22 mouse cellular contexts compared by ENCODE assay signal in genomic region chr1:64222475-64222874, GRCm38 (mm10).
DNase-seq lines count a peak whose midpoint lies in the region; ATAC-seq and TF ChIP-seq lines count a peak whose summit lies in the region.
"Had no signal": no experiment of that assay in that cellular context is flagged by ENCODE, and none has a peak within 500 bp of the region (broad histone marks: within the 10 kb centered on the region; RNA-seq: fewer than 3 reads in every experiment).

No protein-coding gene starts in this region.

- no peak overlapping the region for H3K9ac ChIP-seq in forebrain, postnatal 0 days
- no peak overlapping the region for H3K9ac ChIP-seq in forebrain, embryonic 13.5 days
- H3K9ac ChIP-seq in CH12.LX (ENCODE audit: insufficient read depth, low read depth) = no peak overlapping the region
- H3K9ac ChIP-seq in intestine, embryonic 15.5 days = no peak overlapping the region
- H3K9ac ChIP-seq: embryonic facial prominence, embryonic 12.5 days; lung, embryonic 14.5 days; neural tube, embryonic 12.5 days had no signal

- H3K4me1 ChIP-seq in forebrain, postnatal 0 days (ENCODE audit: insufficient read depth) = peaks cover 34% of the 10 kb centered on the region
- peaks cover 42% of the 10 kb centered on the region for H3K4me1 ChIP-seq in forebrain, embryonic 13.5 days
- H3K4me1 ChIP-seq in kidney, adult 2 months (ENCODE audit: control insufficient read depth, insufficient read depth, low read length) = peaks cover 5% of the 10 kb centered on the region; the same call in 1 of the 2 replicates
- peaks cover 12 to 42% of the 10 kb centered on the region in 2 experiments for H3K4me1 ChIP-seq in CH12.LX (ENCODE audit: control insufficient read depth in 1 of 2, insufficient read depth in 2 of 2)
- peaks cover 26% of the 10 kb centered on the region for H3K4me1 ChIP-seq in intestine, embryonic 15.5 days (replicated peaks)

- peak overlapping the region; percentile 41; the same call in 1 of the 2 replicates for H3K27ac ChIP-seq in forebrain, postnatal 0 days (ENCODE audit: low read depth, low read length)
- no peak overlapping the region for H3K27ac ChIP-seq in forebrain, embryonic 13.5 days
- H3K27ac ChIP-seq in kidney, adult 2 months (ENCODE audit: insufficient read depth, low read depth, low read length) = peak overlapping the region; percentile 63
- no peak overlapping the region for H3K27ac ChIP-seq in CH12.LX (ENCODE audit: insufficient read depth, low read depth)
- peak overlapping the region; percentile 44 for H3K27ac ChIP-seq in intestine, embryonic 15.5 days
- H3K27ac ChIP-seq: embryonic facial prominence, embryonic 12.5 days; macrophage; neural tube, embryonic 12.5 days had no signal

- WGBS in forebrain, postnatal 0 days = 45% methylated on average over 2 of the region's 2 CpGs
- 60% methylated on average over 2 of the region's 2 CpGs for WGBS in forebrain, embryonic 13.5 days
- 52% methylated on average over 2 of the region's 2 CpGs for WGBS in kidney, adult 2 months
- 24% methylated on average over 2 of the region's 2 CpGs for WGBS in intestine, embryonic 15.5 days

- ATAC-seq in forebrain, postnatal 0 days = no peak
- no peak for ATAC-seq in forebrain, embryonic 13.5 days
- peak; percentile 62 for ATAC-seq in intestine, embryonic 15.5 days

- H3K27me3 ChIP-seq in forebrain, postnatal 0 days (ENCODE audit: insufficient read depth, low read length) = no peaks in the 10 kb centered on the region
- no peaks in the 10 kb centered on the region for H3K27me3 ChIP-seq in forebrain, embryonic 13.5 days
- no peaks in the 10 kb centered on the region for H3K27me3 ChIP-seq in kidney, adult 2 months (replicated peaks; ENCODE audit: control insufficient read depth, insufficient read depth, low read length)
- H3K27me3 ChIP-seq in CH12.LX (replicated peaks) = no peaks in the 10 kb centered on the region
- H3K27me3 ChIP-seq in intestine, embryonic 15.5 days (replicated peaks) = no peaks in the 10 kb centered on the region
- H3K27me3 ChIP-seq: embryonic facial prominence, embryonic 12.5 days; neural tube, embryonic 12.5 days had no signal

- no peak for TF ChIP-seq POLR2A in kidney, adult 2 months (IDR thresholded peaks at IDR 0.05; ENCODE audit: low read depth, low read length)
- TF ChIP-seq POLR2A in CH12.LX (IDR thresholded peaks at IDR 0.05; ENCODE audit: low read depth, low read length) = no peak

- H3K79me2 ChIP-seq in CH12.LX (replicated peaks; ENCODE audit: control insufficient read depth, extremely low read depth, insufficient read depth, poor library complexity, severe bottlenecking) = no peaks in the 10 kb centered on the region

- no peak for DNase-seq in forebrain, postnatal 0 days
- peak; percentile 13 for DNase-seq in kidney, adult 2 months
- no peak for DNase-seq in kidney, postnatal 25 days
- DNase-seq in CH12.LX (ENCODE audit: extremely low read depth) = no peak
- no peak for DNase-seq in spleen, adult 18-20 months
- no peak for DNase-seq in urinary bladder, postnatal 36 days (ENCODE audit: low spot score in 2 of 2)
- DNase-seq: adrenal gland, postnatal 14 days; cerebellum, adult 8-10 months; gastrocnemius, postnatal 25 days; heart, postnatal 14 days; kidney, adult 11 months; layer of hippocampus, postnatal 36 days; liver; lung, embryonic 14.5 days; right cerebral cortex, postnatal 25 days; thymus, postnatal 4 days had no signal

- H3K4me2 ChIP-seq in forebrain, postnatal 0 days (ENCODE audit: low read depth) = no peak overlapping the region
- H3K4me2 ChIP-seq in forebrain, embryonic 13.5 days = no peak overlapping the region
- no peak overlapping the region for H3K4me2 ChIP-seq in CH12.LX (ENCODE audit: insufficient read depth, low read depth, poor library complexity, severe bottlenecking)
- no peak overlapping the region for H3K4me2 ChIP-seq in intestine, embryonic 15.5 days (replicated peaks)
- H3K4me2 ChIP-seq: embryonic facial prominence, embryonic 12.5 days; heart, embryonic 11.5 days; lung, embryonic 14.5 days; neural tube, embryonic 12.5 days had no signal

- dilution Hi-C loops in CH12.LX (cut with MboI; ENCODE audit: extremely low pct_ligation_motif_present, extremely low pct_unique_long_range_greater_than_20kb, low sequenced_read_pairs) = no loop called here

- H3K9me3 ChIP-seq in forebrain, postnatal 0 days (ENCODE audit: low read length) = no peaks in the 10 kb centered on the region
- H3K9me3 ChIP-seq in forebrain, embryonic 13.5 days (replicated peaks) = no peaks in the 10 kb centered on the region
- no peaks in the 10 kb centered on the region for H3K9me3 ChIP-seq in CH12.LX (replicated peaks; ENCODE audit: low read length)
- no peaks in the 10 kb centered on the region for H3K9me3 ChIP-seq in intestine, embryonic 15.5 days
- H3K9me3 ChIP-seq: embryonic facial prominence, embryonic 12.5 days; neural tube, embryonic 12.5 days had no signal

- no peak overlapping the region for H3K4me3 ChIP-seq in forebrain, postnatal 0 days (ENCODE audit: low read depth, low read length)
- H3K4me3 ChIP-seq in forebrain, embryonic 13.5 days = no peak overlapping the region
- H3K4me3 ChIP-seq in kidney, adult 2 months (ENCODE audit: insufficient read depth, low read depth, low read length) = no peak overlapping the region
- no peak overlapping the region for H3K4me3 ChIP-seq in CH12.LX (replicated peaks in 1 of 3; ENCODE audit: low read depth in 2 of 3, low read length in 2 of 3, poor library complexity in 1 of 3)
- H3K4me3 ChIP-seq in intestine, embryonic 15.5 days (replicated peaks) = no peak overlapping the region
- H3K4me3 ChIP-seq: embryonic facial prominence, embryonic 12.5 days; neural tube, embryonic 12.5 days had no signal

- in situ Hi-C loops in CH12.LX (cut with MboI; ENCODE audit: low pct_ligation_motif_present, low pct_unique_long_range_greater_than_20kb, low sequenced_read_pairs) = no loop called here

- no peaks in the 10 kb centered on the region for H3K36me3 ChIP-seq in forebrain, postnatal 0 days (ENCODE audit: insufficient read depth)
- no peaks in the 10 kb centered on the region for H3K36me3 ChIP-seq in forebrain, embryonic 13.5 days (ENCODE audit: poor library complexity, severe bottlenecking)
- H3K36me3 ChIP-seq in kidney, adult 2 months (ENCODE audit: control insufficient read depth, insufficient read depth, low read length) = no peaks in the 10 kb centered on the region
- no peaks in the 10 kb centered on the region for H3K36me3 ChIP-seq in CH12.LX (replicated peaks in 1 of 2; ENCODE audit: control insufficient read depth in 1 of 2, insufficient read depth in 1 of 2, low read length in 1 of 2)
- no peaks in the 10 kb centered on the region for H3K36me3 ChIP-seq in intestine, embryonic 15.5 days
- H3K36me3 ChIP-seq: embryonic facial prominence, embryonic 12.5 days; neural tube, embryonic 12.5 days had no signal

- TF ChIP-seq RAD21 in CH12.LX (IDR thresholded peaks at IDR 0.05; ENCODE audit: low read depth, low read length) = no peak

- TF ChIP-seq CTCF in forebrain, postnatal 0 days (IDR thresholded peaks at IDR 0.05; ENCODE audit: low read depth) = no peak
- TF ChIP-seq CTCF in kidney, adult 2 months (conservative IDR thresholded peaks at IDR 0.05; ENCODE audit: insufficient read depth, insufficient read length, low read depth, low read length) = no peak
- TF ChIP-seq CTCF in CH12.LX (conservative IDR thresholded peaks at IDR 0.05 in 1 of 2, IDR thresholded peaks at IDR 0.05 in 1 of 2; ENCODE audit: low read depth in 2 of 2, low read length in 2 of 2) = no peak

- peak; percentile 24; the same call in 1 of the 2 replicates for TF ChIP-seq EP300 in CH12.LX (IDR thresholded peaks at IDR 0.05; ENCODE audit: low read length)

TF ChIP-seq in CH12.LX, 34 proteins besides CTCF, POLR2A, EP300 and RAD21:
- TF ChIP-seq ZNF384 (IDR thresholded peaks at IDR 0.05; ENCODE audit: low read depth, low read length) = peak; percentile 72
- TF ChIP-seq ZKSCAN1 (IDR thresholded peaks at IDR 0.05; ENCODE audit: borderline replicate concordance, low read depth, low read length) = no peak
- no peak for TF ChIP-seq HCFC1 (IDR thresholded peaks at IDR 0.05; ENCODE audit: low read depth, low read length)

Comparison
In these comparisons a context has a peak if more than half of its experiments do, and no peak if none do; other contexts are left out.
1. H3K27ac ChIP-seq: peak in forebrain, postnatal 0 days (single experiment), kidney, adult 2 months (single experiment) and intestine, embryonic 15.5 days (single experiment); none in forebrain, embryonic 13.5 days (single experiment) and CH12.LX (single experiment).